Mouse (Mus musculus) thymus, adult 2 months (tissue): ENCODE measurements around the gene Sema3d. TPM values are rescaled to one million over a fixed set of nuclear protein-coding genes. Genes with fewer than 3 reads are reported as not detected.

Experiments used
- DNase-seq: peaks from one replicate; pipeline ENCODE4 v3.0.0; 2021
- H3K27ac ChIP-seq: fragments of 200-500 bp; 2 replicates; pipeline ENCODE4 v1.5.1; 2012; ENCODE audit warnings: low read length, control low read depth; ENCODE audit not compliant: control insufficient read depth, insufficient read depth
- H3K27me3 ChIP-seq: fragments of 200-500 bp; 2 replicates; pipeline ENCODE4 v1.6.1; 2012; ENCODE audit warnings: mild to moderate bottlenecking, low read length, moderate library complexity, mixed read lengths; ENCODE audit not compliant: control insufficient read depth, insufficient read depth
- H3K36me3 ChIP-seq: fragments of 200-500 bp; 2 replicates; pipeline ENCODE4 v1.6.1; 2012; ENCODE audit warnings: mild to moderate bottlenecking, low read length, moderate library complexity; ENCODE audit not compliant: control insufficient read depth, insufficient read depth
- H3K4me1 ChIP-seq: fragments of 200-500 bp; replicated peaks from 2 replicates; pipeline ENCODE4 v1.6.1; 2012; ENCODE audit warnings: low read length; ENCODE audit not compliant: control insufficient read depth, insufficient read depth
- H3K4me3 ChIP-seq: fragments of 200-500 bp; 2 replicates; pipeline ENCODE4 v1.5.1; 2012; ENCODE audit warnings: mild to moderate bottlenecking, low read length, control low read depth, moderate library complexity; ENCODE audit not compliant: control insufficient read depth, insufficient read depth
- CTCF ChIP-seq: fragments of 200-500 bp; IDR thresholded peaks from 2 replicates; pipeline ENCODE4 v1.5.1; 2012; ENCODE audit warnings: mild to moderate bottlenecking, control low read depth, low read length, moderate library complexity, borderline replicate concordance; ENCODE audit not compliant: control insufficient read depth, poor library complexity, insufficient read depth; ENCODE audit errors: extremely low read depth
- POLR2A ChIP-seq: fragments of 200-500 bp; IDR thresholded peaks from 2 replicates; pipeline ENCODE4 v1.6.1; 2012; ENCODE audit warnings: mild to moderate bottlenecking, low read length, control low read depth, moderate library complexity; ENCODE audit not compliant: control insufficient read depth, poor library complexity, insufficient read depth; ENCODE audit errors: extremely low read depth
- WGBS: fragments of 180-500 bp; shearing (Covaris S2); methylation state at CpG from one replicate; pipeline ENCODE4 v1.1.7; 2018; 5-methylcytosine and 5-hydroxymethylcytosine counted together
- polyA plus RNA-seq: library from polyadenylated mRNA; depleted of rRNA; stranded (reverse); fragments of >200 nt; gene quantifications from 2 replicates; pipeline ENCODE4 v1.2.3, GENCODE M21; 2012; rRNA removed

Gene Sema3d
- 0.15 and 0.40 TPM in 2 replicates for polyA plus RNA-seq

GRCm38 (mm10) chr5:12383133-12383959 is at the start of gene Sema3d:
Gene Sema3d (plus strand): TSS chr5:12383385.
- 0 out of 2 replicates have a peak, but pooled peaks have one; percentile 8 for TF ChIP-seq CTCF
- TF ChIP-seq POLR2A: no peak
- Histone ChIP-seq H3K36me3 (no peaks in the 10 kb centered on the region), H3K27me3 (peaks cover 3% of the 10 kb centered on the region), H3K4me1 (peaks cover 4% of the 10 kb centered on the region; the same call in 1 of the 2 replicates), H3K27ac (no peak within 1 kb of the TSS), H3K4me3 (no peak within 1 kb of the TSS)
- DNase-seq: peak; percentile 6
- WGBS: 2% methylated on average over 49 of the region's 49 CpGs

GRCm38 (mm10) chr5:12377261-12377660 is 5.9 kb upstream of the Sema3d start:
- Histone ChIP-seq H3K27me3 (no peaks in the 10 kb centered on the region), H3K36me3 (no peaks in the 10 kb centered on the region), H3K4me1 (no peaks in the 10 kb centered on the region), H3K27ac (no peak overlapping the region), H3K4me3 (no peak overlapping the region)
- TF ChIP-seq POLR2A (no peak), CTCF (no peak)
- 81% methylated on average over 1 of the region's 1 CpGs for WGBS
- DNase-seq: no peak

DNA sequence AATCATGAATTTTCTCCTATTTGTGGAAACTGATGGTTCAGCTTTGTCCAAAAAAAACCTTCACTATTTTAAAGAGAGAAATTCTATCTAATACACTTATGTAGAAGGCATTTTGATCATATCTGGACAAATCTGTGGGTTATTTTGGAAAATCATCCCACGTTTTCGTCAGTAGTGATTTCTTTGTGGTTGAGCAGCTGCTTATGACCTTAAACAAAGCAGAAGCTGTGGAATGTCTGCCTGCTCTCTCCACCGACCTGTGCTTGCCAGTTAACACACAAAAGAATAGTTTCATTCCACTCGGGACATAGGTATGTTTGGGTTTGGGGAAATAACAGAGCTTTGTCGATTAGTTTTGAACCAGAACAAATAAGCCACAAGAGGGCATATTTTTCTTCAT is 4.3 kb upstream of the Sema3d start:
- Histone ChIP-seq H3K27me3 (peaks cover 3% of the 10 kb centered on the region), H3K4me1 (peaks cover 4% of the 10 kb centered on the region; the same call in 1 of the 2 replicates), H3K4me3 (no peak overlapping the region), H3K27ac (no peak overlapping the region), H3K36me3 (no peaks in the 10 kb centered on the region)
- no peak for DNase-seq
- TF ChIP-seq POLR2A (no peak), CTCF (no peak)
- WGBS: 45% methylated on average over 5 of the region's 5 CpGs

- no peak overlapping the region for H3K27ac ChIP-seq
- WGBS: 36% methylated on average over 5 of the region's 5 CpGs
- no peak overlapping the region for H3K4me3 ChIP-seq
- peaks cover 4% of the 10 kb centered on the region; the same call in 1 of the 2 replicates for H3K4me1 ChIP-seq
- peaks cover 3% of the 10 kb centered on the region for H3K27me3 ChIP-seq
- H3K36me3 ChIP-seq: no peaks in the 10 kb centered on the region
- TF ChIP-seq CTCF (no peak), POLR2A (no peak)
- no peak for DNase-seq
Measured at GRCm38 (mm10) chr5:12382010-12382409, 1.2 kb upstream of the Sema3d start.

GRCm38 (mm10) chr5:12383960-12384285 is 738 bp downstream of the Sema3d start:
- DNase-seq: no peak
- Histone ChIP-seq H3K36me3 (no peaks in the 10 kb centered on the region), H3K4me1 (peaks cover 4% of the 10 kb centered on the region; the same call in 1 of the 2 replicates), H3K27ac (no peak overlapping the region), H3K27me3 (peaks cover 3% of the 10 kb centered on the region), H3K4me3 (no peak overlapping the region)
- TF ChIP-seq CTCF (no peak), POLR2A (no peak)
- WGBS: under 1% methylated on average over 10 of the region's 10 CpGs

GRCm38 (mm10) chr5:12392667-12393066 is 9.5 kb downstream of the Sema3d start:
- Histone ChIP-seq H3K27me3 (no peaks in the 10 kb centered on the region), H3K27ac (no peak overlapping the region), H3K4me3 (no peak overlapping the region), H3K36me3 (no peaks in the 10 kb centered on the region), H3K4me1 (no peaks in the 10 kb centered on the region)
- no peak for DNase-seq
- WGBS: 93% methylated on average over 5 of the region's 5 CpGs
- TF ChIP-seq CTCF (no peak), POLR2A (no peak)
